Mouse (Mus musculus) liver, adult 2 months (tissue): Measurements from ENCODE around the gene Gm572. TPM values are rescaled to one million over a fixed set of nuclear protein-coding genes. Genes with fewer than 3 reads are reported as not detected.

Experiments
- DNase-seq: peaks from one replicate; pipeline ENCODE4 v3.0.0-alpha.2; 2011; ENCODE audit warnings: low read depth, low spot score; ENCODE audit errors: extremely low read depth
- H3K27ac ChIP-seq: fragments of 200-500 bp; replicated peaks from 2 replicates; pipeline ENCODE4 v1.5.1; 2012; ENCODE audit warnings: low read depth, mild to moderate bottlenecking, control low read depth, inconsistent platforms, low read length; ENCODE audit not compliant: insufficient read depth
- H3K27me3 ChIP-seq: fragments of 200-500 bp; 2 replicates; pipeline ENCODE4 v1.6.1; 2012; ENCODE audit warnings: mild to moderate bottlenecking, moderate library complexity, low read length, inconsistent platforms; ENCODE audit not compliant: control insufficient read depth, insufficient read depth
- H3K36me3 ChIP-seq: fragments of 200-500 bp; 2 replicates; pipeline ENCODE4 v1.6.1; 2012; ENCODE audit warnings: low read length, inconsistent platforms; ENCODE audit not compliant: control insufficient read depth, insufficient read depth
- H3K4me1 ChIP-seq: fragments of 200-500 bp; 2 replicates; pipeline ENCODE4 v1.6.1; 2011; ENCODE audit warnings: low read length; ENCODE audit not compliant: control insufficient read depth, insufficient read depth
- H3K4me3 ChIP-seq: fragments of 200-500 bp; 2 replicates; pipeline ENCODE4 v1.5.1; 2011; ENCODE audit warnings: low read depth, mild to moderate bottlenecking, control low read depth, low read length, moderate library complexity; ENCODE audit not compliant: insufficient read depth
- H3K79me2 ChIP-seq: fragments of 200-500 bp; 2 replicates; pipeline ENCODE4 v1.6.1; 2012; ENCODE audit warnings: inconsistent platforms, mild to moderate bottlenecking, low read length, moderate library complexity; ENCODE audit not compliant: control insufficient read depth, insufficient read depth
- H3K9ac ChIP-seq: fragments of 200-500 bp; 2 replicates; pipeline ENCODE4 v1.6.1; 2012; ENCODE audit warnings: low read depth, mild to moderate bottlenecking, control low read depth, inconsistent platforms, low read length
- CTCF ChIP-seq: fragments of 200-500 bp; IDR thresholded peaks from 2 replicates; pipeline ENCODE4 v1.5.1; 2011; ENCODE audit warnings: low read depth, low read length, control low read depth
- POLR2A ChIP-seq: fragments of 200-500 bp; IDR thresholded peaks from 2 replicates; pipeline ENCODE4 v1.6.1; 2011; ENCODE audit warnings: low read length, control low read depth; ENCODE audit not compliant: insufficient read depth; ENCODE audit errors: extremely low read depth
- WGBS: fragments of 180-500 bp; shearing (Covaris S2); methylation state at CpG from one replicate; pipeline ENCODE4 v1.1.7; 2018; 5-methylcytosine and 5-hydroxymethylcytosine counted together
- polyA plus RNA-seq: library from polyadenylated mRNA; depleted of rRNA; stranded (reverse); fragments of >200 nt; gene quantifications from 2 replicates; pipeline ENCODE4 v1.2.3, GENCODE M21; 2012
- total RNA-seq: library from RNA; depleted of rRNA; stranded (reverse); fragments of >200 nt; gene quantifications from 2 replicates; pipeline ENCODE4 v1.2.3, GENCODE M21; 2014

Gene Gm572
- total and polyA plus RNA-seq, 2 experiments = not detected

DNA sequence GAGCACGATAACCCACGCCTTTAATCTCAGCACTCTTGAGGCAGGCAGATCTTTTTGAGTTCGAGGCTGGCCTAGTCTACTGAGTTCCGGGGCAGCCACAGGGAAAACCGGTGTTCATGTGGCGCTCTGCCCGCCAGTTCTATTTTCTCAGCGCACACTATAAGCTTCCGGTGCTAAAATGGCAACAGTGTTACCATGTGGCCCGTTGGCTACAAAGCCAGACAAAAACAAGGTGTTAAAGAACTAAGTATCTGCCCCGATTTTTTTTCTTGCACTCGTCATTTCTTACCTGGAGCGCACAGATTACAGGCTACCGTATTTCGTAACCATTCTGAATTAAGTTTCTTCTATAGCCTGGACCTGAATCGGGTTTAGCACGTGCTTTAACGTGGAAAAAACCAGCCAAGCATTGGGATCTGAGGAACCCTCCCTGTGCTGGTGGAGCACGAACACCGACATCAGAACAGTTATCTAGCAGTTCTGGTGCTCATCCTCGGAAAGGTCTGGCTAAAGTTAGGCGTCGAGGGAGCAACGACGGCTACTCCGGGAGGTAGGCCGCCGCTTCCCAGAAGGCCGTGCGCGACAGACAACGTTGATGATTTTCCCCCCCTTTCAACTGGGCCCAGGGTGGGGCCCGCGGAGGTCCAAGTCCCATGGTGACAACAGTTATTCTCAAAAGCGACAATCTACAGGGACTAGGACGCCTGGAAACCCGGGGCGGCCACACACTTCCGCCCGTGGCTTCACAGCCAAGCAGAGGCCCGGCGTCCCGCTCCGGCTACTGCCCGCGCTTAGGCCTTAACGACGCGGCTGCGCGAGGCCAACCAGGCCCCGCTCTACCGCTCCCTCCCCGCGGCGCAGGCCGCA, 17.1 kb upstream of the Gm572 start:
- DNase-seq = peak; percentile 65
- no peaks in the 10 kb centered on the region for H3K27me3 ChIP-seq
- TF ChIP-seq POLR2A = no peak
- TF ChIP-seq CTCF = no peak
- H3K79me2 ChIP-seq = peaks cover 23% of the 10 kb centered on the region; the same call in 1 of the 2 replicates
- peaks cover 24% of the 10 kb centered on the region for H3K4me1 ChIP-seq
- H3K9ac ChIP-seq = peak overlapping the region; percentile 97
- under 1% methylated on average over 57 of the region's 57 CpGs for WGBS
- H3K4me3 ChIP-seq = peak overlapping the region; percentile 90
- H3K36me3 ChIP-seq = peaks cover 29% of the 10 kb centered on the region
- peak overlapping the region; percentile 94 for H3K27ac ChIP-seq

DNA sequence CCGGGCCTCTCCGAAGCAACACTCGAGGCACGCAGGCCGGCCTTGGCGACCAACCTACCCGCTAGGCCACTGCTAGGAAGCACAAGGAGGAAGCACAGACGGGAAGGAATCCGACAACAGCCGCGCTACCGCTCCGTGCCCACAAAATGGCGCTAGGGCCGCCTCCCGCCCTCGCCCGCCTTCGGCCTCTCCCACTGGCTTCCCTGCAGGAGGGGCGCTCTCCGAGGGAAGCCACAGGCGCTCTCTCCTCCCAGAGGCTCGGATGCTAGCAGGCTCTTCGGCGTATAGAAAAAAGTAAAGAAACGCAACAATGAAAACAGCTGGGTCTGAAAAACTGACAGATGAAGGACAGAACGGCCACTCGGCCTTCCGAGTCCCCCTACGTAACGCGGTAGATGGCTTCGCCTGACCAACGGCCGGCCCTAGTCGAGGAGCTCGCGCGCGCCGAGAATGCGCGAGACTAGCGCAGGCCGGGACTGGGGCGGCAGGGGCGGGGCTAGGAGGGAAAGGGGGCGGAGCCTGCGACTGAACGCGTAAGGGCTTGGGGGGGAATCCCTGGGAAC, 16.4 kb upstream of the Gm572 start, which contains the start of gene Tardbp:
TSS of gene Tardbp (minus strand) at position 397 of the 563 bp plus-strand sequence.
- Histone ChIP-seq H3K79me2 (peaks cover 23% of the 10 kb centered on the region; the same call in 1 of the 2 replicates), H3K36me3 (peaks cover 23% of the 10 kb centered on the region), H3K27me3 (no peaks in the 10 kb centered on the region), H3K4me3 (peak within 1 kb of the TSS; percentile 90), H3K9ac (peak within 1 kb of the TSS; percentile 97), H3K4me1 (peaks cover 22% of the 10 kb centered on the region), H3K27ac (peak within 1 kb of the TSS; percentile 94)
- WGBS = under 1% methylated on average over 51 of the region's 51 CpGs
- TF ChIP-seq POLR2A (peak; percentile 94), CTCF (no peak)
- DNase-seq = peak; percentile 73

DNA sequence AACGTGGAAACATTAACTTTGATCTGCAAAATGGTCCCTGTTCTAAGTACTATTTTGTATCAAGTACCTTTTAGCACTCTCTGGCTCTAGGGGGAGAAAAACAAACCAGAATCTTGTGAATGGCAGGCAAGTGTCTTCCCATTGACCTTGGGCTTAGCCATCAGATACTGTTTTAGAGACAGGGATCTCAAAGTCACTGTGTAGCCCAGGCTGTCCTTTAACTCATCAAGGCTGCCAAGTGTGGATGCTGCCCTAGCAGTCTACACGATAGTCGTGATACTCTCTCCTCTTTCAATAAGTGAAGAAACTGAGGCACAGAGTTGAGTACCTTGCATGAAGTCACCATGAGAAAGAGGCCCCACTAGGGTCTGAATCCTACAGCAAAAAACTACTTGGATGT, 15.9 kb upstream of the Gm572 start:
- no peak for DNase-seq
- Histone ChIP-seq H3K27me3 (no peaks in the 10 kb centered on the region), H3K79me2 (peaks cover 23% of the 10 kb centered on the region; the same call in 1 of the 2 replicates), H3K27ac (no peak overlapping the region), H3K9ac (no peak overlapping the region; the same call in 1 of the 2 replicates), H3K4me1 (peaks cover 17% of the 10 kb centered on the region), H3K36me3 (peaks cover 18% of the 10 kb centered on the region), H3K4me3 (peak overlapping the region; percentile 90; the same call in 1 of the 2 replicates)
- WGBS = 64% methylated on average over 3 of the region's 3 CpGs
- TF ChIP-seq POLR2A = no peak
- TF ChIP-seq CTCF = no peak

GRCm38 (mm10) chr4:148632013-148632692, 11.0 kb upstream of the Gm572 start:
- TF ChIP-seq CTCF = no peak
- no peak for TF ChIP-seq POLR2A
- peaks cover 2% of the 10 kb centered on the region for H3K4me1 ChIP-seq
- no peak overlapping the region for H3K9ac ChIP-seq
- no peaks in the 10 kb centered on the region for H3K27me3 ChIP-seq
- H3K4me3 ChIP-seq = no peak overlapping the region
- no peaks in the 10 kb centered on the region for H3K36me3 ChIP-seq
- 71% methylated on average over 3 of the region's 3 CpGs for WGBS
- no peaks in the 10 kb centered on the region for H3K79me2 ChIP-seq
- H3K27ac ChIP-seq = no peak overlapping the region
- DNase-seq = no peak

- H3K36me3 ChIP-seq = no peaks in the 10 kb centered on the region
- H3K4me1 ChIP-seq = no peaks in the 10 kb centered on the region
- no peak overlapping the region for H3K27ac ChIP-seq
- no peak overlapping the region for H3K9ac ChIP-seq
- no peak overlapping the region for H3K4me3 ChIP-seq
- 84% methylated on average over 2 of the region's 2 CpGs for WGBS
- no peaks in the 10 kb centered on the region for H3K79me2 ChIP-seq
- no peaks in the 10 kb centered on the region for H3K27me3 ChIP-seq
- no peak for TF ChIP-seq CTCF
- DNase-seq = no peak
These were observed 9.6 kb upstream of the Gm572 start for GRCm38 (mm10) chr4:148633395-148634061.
